Comparison of ENCODE assay signal across 8 mouse cellular contexts in the genomic region with DNA sequence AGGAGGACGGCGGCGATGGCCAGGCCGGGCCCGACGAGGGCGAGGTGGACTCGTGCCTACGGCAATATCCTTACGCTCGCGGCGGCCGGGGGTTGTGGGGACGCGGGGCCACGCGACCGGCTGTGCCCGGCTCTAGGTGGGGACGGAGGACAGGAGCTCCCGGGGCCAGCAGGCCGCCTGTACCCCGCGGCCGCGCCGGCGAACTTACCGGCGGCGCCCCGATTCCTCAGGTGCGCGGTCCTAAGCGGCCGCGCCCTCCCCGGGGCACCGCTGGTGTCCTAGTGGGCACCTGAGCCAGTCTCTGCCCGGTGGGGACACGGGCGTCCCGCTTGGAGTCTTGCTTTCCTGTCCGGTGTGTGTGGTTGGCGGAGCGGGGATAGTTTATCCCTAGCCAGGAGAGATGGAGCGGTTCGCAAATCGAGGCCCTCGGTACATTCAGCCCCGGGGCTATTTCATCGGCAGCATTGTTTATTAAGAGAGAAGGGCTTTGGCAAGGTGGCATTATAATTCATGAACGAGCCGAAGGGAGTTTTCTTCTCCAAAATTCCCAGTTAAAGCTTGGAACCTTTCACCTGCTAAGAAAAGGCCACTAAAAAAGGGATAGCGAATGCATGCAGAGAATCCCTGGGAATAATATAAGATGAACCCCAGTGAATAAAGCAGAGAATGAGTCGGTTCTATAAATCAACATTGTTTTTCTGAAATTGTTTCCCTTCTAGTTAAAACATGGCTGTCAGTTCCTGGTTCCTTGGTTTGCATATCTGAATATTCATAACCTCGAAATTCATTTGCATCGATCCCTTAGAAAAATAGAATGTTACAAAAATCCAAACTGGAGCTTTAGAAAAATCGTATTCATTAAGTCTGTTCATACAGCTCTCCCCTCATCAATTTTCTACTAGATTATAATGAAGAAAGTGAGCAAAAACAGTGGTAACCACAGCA. TPM values are rescaled to one million over a fixed set of nuclear protein-coding genes. Genes with fewer than 3 reads are reported as not detected.
DNase-seq lines count a peak whose midpoint lies in the region; ATAC-seq and TF ChIP-seq lines count a peak whose summit lies in the region.

No protein-coding gene starts in this region.

- 0 out of 2 replicates have a peak, but pooled peaks have one; percentile 5 for TF ChIP-seq EP300 in CH12.LX (IDR thresholded peaks at IDR 0.05; ENCODE audit: low read length)

- H3K27me3 ChIP-seq in CH12.LX (replicated peaks) = peaks cover 7% of the 10 kb centered on the region
- H3K27me3 ChIP-seq in heart, embryonic 16.5 days (ENCODE audit: control insufficient read depth, insufficient read depth, low read length) = peaks cover 5% of the 10 kb centered on the region
- H3K27me3 ChIP-seq in neural tube, embryonic 15.5 days (replicated peaks) = no peaks in the 10 kb centered on the region

- no peak overlapping the region for H3K4me2 ChIP-seq in CH12.LX (ENCODE audit: insufficient read depth, low read depth, poor library complexity, severe bottlenecking)
- peak overlapping the region; percentile 77 for H3K4me2 ChIP-seq in heart, embryonic 16.5 days (ENCODE audit: low read depth, low read length)
- H3K4me2 ChIP-seq in neural tube, embryonic 15.5 days = peak overlapping the region; percentile 82

- TF ChIP-seq CTCF in CH12.LX (conservative IDR thresholded peaks at IDR 0.05 in 1 of 2, IDR thresholded peaks at IDR 0.05 in 1 of 2; ENCODE audit: low read depth in 2 of 2, low read length in 2 of 2) = no peak
- no peak for TF ChIP-seq CTCF in brain, embryonic 14.5 days (IDR thresholded peaks at IDR 0.05; ENCODE audit: borderline replicate concordance, extremely low read depth, insufficient read depth, insufficient read length)

- no peaks in the 10 kb centered on the region for H3K9me3 ChIP-seq in CH12.LX (replicated peaks; ENCODE audit: low read length)
- no peaks in the 10 kb centered on the region for H3K9me3 ChIP-seq in heart, embryonic 16.5 days (replicated peaks; ENCODE audit: control insufficient read depth, low read length)
- no peaks in the 10 kb centered on the region for H3K9me3 ChIP-seq in neural tube, embryonic 15.5 days (replicated peaks)

- H3K79me2 ChIP-seq in CH12.LX (replicated peaks; ENCODE audit: control insufficient read depth, extremely low read depth, insufficient read depth, poor library complexity, severe bottlenecking) = peaks cover 14% of the 10 kb centered on the region

- peak; percentile 43 for ATAC-seq in heart, embryonic 16.5 days (replicated peaks; ENCODE audit: extremely low read depth, insufficient read depth, low FRiP score)
- ATAC-seq in neural tube, embryonic 15.5 days (ENCODE audit: low FRiP score) = peak; percentile 68

- WGBS in heart, embryonic 16.5 days = 1% methylated on average over 60 of the region's 60 CpGs
- WGBS in neural tube, embryonic 15.5 days = under 1% methylated on average over 60 of the region's 60 CpGs

- no peak; the same call in 1 of the 2 replicates for TF ChIP-seq POLR2A in CH12.LX (IDR thresholded peaks at IDR 0.05; ENCODE audit: low read depth, low read length)
- no peak for TF ChIP-seq POLR2A in brain, embryonic 14.5 days (IDR thresholded peaks at IDR 0.05; ENCODE audit: borderline replicate concordance, extremely low read depth, insufficient read depth, insufficient read length, poor library complexity, severe bottlenecking)

- H3K4me1 ChIP-seq in CH12.LX (ENCODE audit: control insufficient read depth in 1 of 2, insufficient read depth in 2 of 2) = peaks cover 4 to 13% of the 10 kb centered on the region in 2 experiments; a peak in 3 of 4 replicates
- peaks cover 8% of the 10 kb centered on the region for H3K4me1 ChIP-seq in heart, embryonic 16.5 days (ENCODE audit: control insufficient read depth, insufficient read depth, low read length)
- peaks cover 26% of the 10 kb centered on the region for H3K4me1 ChIP-seq in neural tube, embryonic 15.5 days

- H3K9ac ChIP-seq in CH12.LX (ENCODE audit: insufficient read depth, low read depth) = peak overlapping the region; percentile 96
- H3K9ac ChIP-seq in heart, embryonic 16.5 days (ENCODE audit: low read length) = peak overlapping the region; percentile 83
- H3K9ac ChIP-seq in neural tube, embryonic 15.5 days (replicated peaks) = peak overlapping the region; percentile 91

- in situ Hi-C loops in CH12.LX (cut with MboI; ENCODE audit: low pct_ligation_motif_present, low pct_unique_long_range_greater_than_20kb, low sequenced_read_pairs) = loop anchor here (10.0 kb wide), 1 partner anchor 232 kb away; no protein-coding TSS in a partner anchor

- intact Hi-C loops in heart, postnatal 14 days (cut with DNase I) = loop anchor here (2.0 to 5.0 kb wide), 2 partner anchors 136 to 245 kb away; partner anchors contain the start of gene Smg7

- dilution Hi-C loops in CH12.LX (cut with MboI; ENCODE audit: extremely low pct_ligation_motif_present, extremely low pct_unique_long_range_greater_than_20kb, low sequenced_read_pairs) = no loop called here

- DNase-seq in heart, adult 9 months (ENCODE audit: low spot score in 2 of 2) = peak; percentile 33 to 35
- no peak for DNase-seq in heart, postnatal 14 days
- DNase-seq in CH12.LX (ENCODE audit: extremely low read depth) (peak; percentile 52), liver (peak; percentile 64)
- peak; percentile 58 for DNase-seq in brain, embryonic 14.5 days (ENCODE audit: low read depth)
- no peak for DNase-seq in ovary, postnatal 36 days (ENCODE audit: low spot score)

- H3K4me3 ChIP-seq in CH12.LX (replicated peaks in 1 of 3; ENCODE audit: low read depth in 2 of 3, low read length in 2 of 3, poor library complexity in 1 of 3) = peak overlapping the region; percentile 89 to 94 (median 94)
- H3K4me3 ChIP-seq in heart, embryonic 16.5 days (ENCODE audit: low read length) = peak overlapping the region; percentile 64
- peak overlapping the region; percentile 93 for H3K4me3 ChIP-seq in neural tube, embryonic 15.5 days (replicated peaks)

- H3K27ac ChIP-seq in CH12.LX (ENCODE audit: insufficient read depth, low read depth) = peak overlapping the region; percentile 83
- peak overlapping the region; percentile 75 for H3K27ac ChIP-seq in heart, embryonic 16.5 days (ENCODE audit: low read length)
- peak overlapping the region; percentile 88 for H3K27ac ChIP-seq in neural tube, embryonic 15.5 days (replicated peaks)

- peaks cover 20 to 37% of the 10 kb centered on the region in 2 experiments for H3K36me3 ChIP-seq in CH12.LX (replicated peaks in 1 of 2; ENCODE audit: control insufficient read depth in 1 of 2, insufficient read depth in 1 of 2, low read length in 1 of 2)
- H3K36me3 ChIP-seq in heart, embryonic 16.5 days (ENCODE audit: control insufficient read depth, insufficient read depth) = peaks cover 23% of the 10 kb centered on the region
- H3K36me3 ChIP-seq in neural tube, embryonic 15.5 days = peaks cover 16% of the 10 kb centered on the region

- no peak for TF ChIP-seq RAD21 in CH12.LX (IDR thresholded peaks at IDR 0.05; ENCODE audit: low read depth, low read length)

TF ChIP-seq in CH12.LX, 34 proteins besides CTCF, POLR2A, EP300 and RAD21 (continues in another document):
- TF ChIP-seq GABPA (IDR thresholded peaks at IDR 0.05; ENCODE audit: insufficient replicate concordance, low read depth, low read length) = no peak
- no peak for TF ChIP-seq JUND (conservative IDR thresholded peaks at IDR 0.05; ENCODE audit: low read depth, low read length)
- TF ChIP-seq UBTF (IDR thresholded peaks at IDR 0.05; ENCODE audit: low read depth, low read length) = no peak; the same call in 1 of the 2 replicates
- TF ChIP-seq SIN3A (IDR thresholded peaks at IDR 0.05; ENCODE audit: low read length) = no peak; the same call in 1 of the 2 replicates
- no peak for TF ChIP-seq ZMIZ1 (IDR thresholded peaks at IDR 0.05; ENCODE audit: low read depth, low read length)
- 0 out of 2 replicates have a peak, but pooled peaks have one; percentile 26 for TF ChIP-seq ETS1 (conservative IDR thresholded peaks at IDR 0.05; ENCODE audit: low read depth, low read length)
- no peak for TF ChIP-seq CHD1 (IDR thresholded peaks at IDR 0.05; ENCODE audit: low read depth, low read length)
- peak; percentile 84 for TF ChIP-seq ELF1 (IDR thresholded peaks at IDR 0.05; ENCODE audit: low read depth, low read length)
- 0 out of 2 replicates have a peak, but pooled peaks have one; percentile 49 for TF ChIP-seq TBP (conservative IDR thresholded peaks at IDR 0.05; ENCODE audit: low read depth, low read length)

RNA-seq across cellular contexts. Expression of gene Arpc5, which starts 0.7 kb away (rescaled TPM):
- 10 to 100 TPM; 53.0 to 57.9 TPM for total RNA-seq in heart, postnatal 14 days (2021)
- 125 and 128 TPM in 2 replicates for total RNA-seq in CH12.LX (2012; rRNA removed)
- 399 and 408 TPM in 2 replicates for total RNA-seq in CH12.LX (2014; rRNA removed)
- polyA plus RNA-seq in CH12.LX (2012; ENCODE audit: insufficient read length, low read depth) = 232 and 260 TPM in 2 replicates
- 166 and 187 TPM in 2 replicates for polyA plus RNA-seq in brain, embryonic 14.5 days (2012; rRNA removed)
- polyA plus RNA-seq in heart, embryonic 16.5 days (2015; fragmentation: Nextera tagmentation; extraction: Ambion mirVana) = 196 and 229 TPM in 2 replicates
- polyA plus RNA-seq in neural tube, embryonic 15.5 days (2015; fragmentation: Nextera tagmentation; extraction: Ambion mirVana) = 248 and 252 TPM in 2 replicates

RNA-seq across cellular contexts. Expression of gene Rgl1, which starts 0.9 kb away (rescaled TPM):
- 10 to 100 TPM; 51.7 to 51.8 TPM for total RNA-seq in heart, postnatal 14 days (2021)
- total RNA-seq in CH12.LX (2012; rRNA removed) (0.25 and 0.42 TPM in 2 replicates), CH12.LX (2014; rRNA removed) (0.68 and 0.74 TPM in 2 replicates)
- polyA plus RNA-seq in CH12.LX (2012; ENCODE audit: insufficient read length, low read depth) = 1.7 and 1.8 TPM in 2 replicates
- polyA plus RNA-seq in brain, embryonic 14.5 days (2012; rRNA removed) = 11.5 and 14.1 TPM in 2 replicates
- polyA plus RNA-seq in heart, embryonic 16.5 days (2015; fragmentation: Nextera tagmentation; extraction: Ambion mirVana) = 60.1 and 61.0 TPM in 2 replicates
- 18.8 and 24.2 TPM in 2 replicates for polyA plus RNA-seq in neural tube, embryonic 15.5 days (2015; fragmentation: Nextera tagmentation; extraction: Ambion mirVana)

RNA-seq across cellular contexts. Expression of gene Apobec4, which starts 16.7 kb away (rescaled TPM):
- total RNA-seq in heart, postnatal 14 days (2021) = not detected
- total RNA-seq in CH12.LX (2012; rRNA removed) = not detected in 2 replicates
- total RNA-seq in CH12.LX (2014; rRNA removed) = not detected in 2 replicates
- not detected in 2 replicates for polyA plus RNA-seq in CH12.LX (2012; ENCODE audit: insufficient read length, low read depth)
- not detected in 2 replicates for polyA plus RNA-seq in brain, embryonic 14.5 days (2012; rRNA removed)
- not detected in 2 replicates for polyA plus RNA-seq in heart, embryonic 16.5 days (2015; fragmentation: Nextera tagmentation; extraction: Ambion mirVana)
- 0.09 TPM in 1 of 2 replicates, not detected in the other for polyA plus RNA-seq in neural tube, embryonic 15.5 days (2015; fragmentation: Nextera tagmentation; extraction: Ambion mirVana)

RNA-seq across cellular contexts. Expression of gene Ncf2, which starts 32.9 kb away (rescaled TPM):
- 1 to 10 TPM; 3.9 to 5.1 TPM for total RNA-seq in heart, postnatal 14 days (2021)
- total RNA-seq in CH12.LX (2012; rRNA removed) = 82.5 and 89.2 TPM in 2 replicates
- 89.9 and 99.9 TPM in 2 replicates for total RNA-seq in CH12.LX (2014; rRNA removed)
- polyA plus RNA-seq in CH12.LX (2012; ENCODE audit: insufficient read length, low read depth) = 82.6 and 85.8 TPM in 2 replicates
- 2.3 and 2.6 TPM in 2 replicates for polyA plus RNA-seq in brain, embryonic 14.5 days (2012; rRNA removed)
- polyA plus RNA-seq in heart, embryonic 16.5 days (2015; fragmentation: Nextera tagmentation; extraction: Ambion mirVana) = 4.0 and 6.1 TPM in 2 replicates
- polyA plus RNA-seq in neural tube, embryonic 15.5 days (2015; fragmentation: Nextera tagmentation; extraction: Ambion mirVana) = 3.4 and 6.2 TPM in 2 replicates

Comparison
In these comparisons a context has a peak if more than half of its experiments do, and no peak if none do; other contexts are left out.
1. DNase-seq: peak in heart, adult 9 months (2 of 2), CH12.LX (single experiment), brain, embryonic 14.5 days (single experiment) and liver (single experiment); none in heart, postnatal 14 days (0 of 2) and ovary, postnatal 36 days (single experiment).
2. Peak in every context shown above with its lines, with median percentiles within 50 percentile points of each other: H3K27ac ChIP-seq, H3K4me3 ChIP-seq and H3K9ac ChIP-seq.